Mouse (Mus musculus) midbrain, postnatal 0 days (tissue): ENCODE data around the gene Ergic1. TPM values are rescaled to one million over a fixed set of nuclear protein-coding genes. Genes with fewer than 3 reads are reported as not detected.

Experiments used
- ATAC-seq: fragments of 200-750 bp; cut with Nextera tagmentation; 2 replicates; pipeline ENCODE4 v1.8.0; 2017; ENCODE audit warnings: moderate number of reproducible peaks, mild to moderate bottlenecking, moderate TSS enrichment, moderate library complexity; ENCODE audit not compliant: low FRiP score
- DNase-seq: peaks from one replicate; pipeline ENCODE4 v3.0.0-alpha.2; 2015; ENCODE audit warnings: low spot score
- H3K27ac ChIP-seq: fragments of 300-500 bp; sonication (generic); 2 replicates; pipeline ENCODE4 v1.5.1; 2014; ENCODE audit warnings: low read depth, mild to moderate bottlenecking, low read length, mixed read lengths
- H3K27me3 ChIP-seq: fragments of 300-500 bp; sonication (generic); 2 replicates; pipeline ENCODE4 v1.6.1; 2014; ENCODE audit warnings: low read length, control low read depth, mixed read lengths; ENCODE audit not compliant: insufficient read depth
- H3K36me3 ChIP-seq: fragments of 300-500 bp; sonication (generic); 2 replicates; pipeline ENCODE4 v1.6.1; 2014; ENCODE audit warnings: low read length, control low read depth, mixed read lengths; ENCODE audit not compliant: insufficient read depth
- H3K4me1 ChIP-seq: fragments of 300-500 bp; sonication (generic); 2 replicates; pipeline ENCODE4 v1.6.1; 2014; ENCODE audit warnings: mild to moderate bottlenecking, control low read depth, antibody characterized with exemption, low read length, mixed read lengths; ENCODE audit not compliant: insufficient read depth
- H3K4me2 ChIP-seq: fragments of 300-500 bp; sonication (generic); 2 replicates; pipeline ENCODE4 v1.6.1; 2014; ENCODE audit warnings: low read depth, mild to moderate bottlenecking, low read length, mixed read lengths; ENCODE audit not compliant: poor library complexity, severe bottlenecking
- H3K4me3 ChIP-seq: fragments of 300-500 bp; sonication (generic); 2 replicates; pipeline ENCODE4 v1.5.1; 2014; ENCODE audit warnings: low read depth, mild to moderate bottlenecking, low read length, moderate library complexity
- H3K9ac ChIP-seq: fragments of 300-500 bp; sonication (generic); replicated peaks from 2 replicates; pipeline ENCODE4 v1.6.1; 2014; ENCODE audit warnings: mild to moderate bottlenecking, low read length, moderate library complexity, mixed read lengths; ENCODE audit not compliant: poor library complexity, severe bottlenecking
- H3K9me3 ChIP-seq: fragments of 300-500 bp; sonication (generic); 2 replicates; pipeline ENCODE4 v1.6.1; 2016; ENCODE audit warnings: low read length, control low read depth
- CTCF ChIP-seq: IDR thresholded peaks from 2 replicates; pipeline ENCODE4 v1.5.1; 2016; ENCODE audit warnings: antibody characterized with exemption, mild to moderate bottlenecking
- whole genome bisulfite sequencing: fragments of 180-500 bp; shearing (Covaris S2); extraction: QIAGEN DNeasy Blood & Tissue Kit; methylation state at CpG from one replicate; pipeline ENCODE4 v1.1.7; 2014; 5-methylcytosine and 5-hydroxymethylcytosine counted together
- polyA plus RNA-seq: library from polyadenylated mRNA; unstranded; fragments of >200 nt; fragmentation: Nextera tagmentation; extraction: Ambion mirVana; gene quantifications from 2 replicates; pipeline ENCODE4 v1.2.1, GENCODE M21; 2015
- total RNA-seq: library from RNA; depleted of rRNA; stranded (reverse); fragments of >200 nt; gene quantifications from 2 replicates; pipeline ENCODE4 v1.2.3, GENCODE M21; 2014

Ergic1 gene
- total and polyA plus RNA-seq, 2 experiments from 2014 or later = 99.6 to 216 TPM

GRCm38 (mm10) chr17:26650451-26651363 is 89.4 kb downstream of the Ergic1 start:
- no peak overlapping the region for H3K4me2 ChIP-seq
- TF ChIP-seq CTCF = peak; percentile 56
- DNase-seq = peak; percentile 36
- WGBS = 78% methylated on average over 14 of the region's 14 CpGs
- peak overlapping the region; percentile 38 for H3K27ac ChIP-seq
- H3K4me3 ChIP-seq = no peak overlapping the region
- no peaks in the 10 kb centered on the region for H3K9me3 ChIP-seq
- H3K36me3 ChIP-seq = peaks cover 34% of the 10 kb centered on the region
- no peaks in the 10 kb centered on the region for H3K4me1 ChIP-seq
- no peak overlapping the region for H3K9ac ChIP-seq
- no peak for ATAC-seq
- H3K27me3 ChIP-seq = no peaks in the 10 kb centered on the region

DNA sequence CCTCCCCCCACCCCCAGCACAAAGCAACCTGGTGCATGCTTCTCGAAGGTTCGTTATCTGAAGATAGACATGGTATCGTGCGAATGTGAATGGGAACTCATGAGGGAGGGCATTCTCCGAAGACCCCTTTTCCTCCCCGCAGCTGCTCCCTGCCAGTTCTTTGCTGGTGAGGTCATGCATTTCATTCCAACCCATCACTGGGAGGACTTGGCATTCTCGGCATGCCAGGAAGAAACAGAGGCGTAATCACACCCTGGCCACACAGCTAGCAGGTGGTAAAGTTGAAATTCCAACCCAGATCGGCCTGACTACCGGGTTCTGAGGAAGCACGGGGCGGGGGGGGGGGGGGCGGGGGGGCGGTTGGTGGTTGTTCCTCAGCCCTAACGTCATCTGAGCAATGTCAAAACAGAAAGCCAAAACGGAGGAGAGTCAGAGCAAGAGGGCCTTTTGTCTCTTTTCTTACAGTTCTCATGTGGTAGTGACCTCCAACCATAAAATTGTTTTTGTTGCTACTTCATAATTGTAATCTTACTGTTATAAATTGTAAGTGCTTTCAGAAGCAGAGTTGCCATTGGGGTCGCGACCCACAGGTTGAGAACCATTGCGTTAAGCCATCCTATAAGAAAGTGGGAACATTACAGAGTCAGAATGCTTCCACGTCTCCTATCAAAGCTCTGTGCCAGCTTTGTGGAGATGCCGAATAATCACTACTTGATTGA is 97.7 kb downstream of the Ergic1 start:
- WGBS = 37% methylated on average over 20 of the region's 21 CpGs
- no peak for TF ChIP-seq CTCF
- no peak overlapping the region for H3K27ac ChIP-seq
- H3K9ac ChIP-seq = no peak overlapping the region
- no peaks in the 10 kb centered on the region for H3K27me3 ChIP-seq
- H3K4me3 ChIP-seq = no peak overlapping the region
- ATAC-seq = no peak
- peaks cover 9% of the 10 kb centered on the region; the same call in 1 of the 2 replicates for H3K4me1 ChIP-seq
- DNase-seq = no peak
- peaks cover 22% of the 10 kb centered on the region for H3K36me3 ChIP-seq
- H3K9me3 ChIP-seq = no peaks in the 10 kb centered on the region
- H3K4me2 ChIP-seq = no peak overlapping the region

DNA sequence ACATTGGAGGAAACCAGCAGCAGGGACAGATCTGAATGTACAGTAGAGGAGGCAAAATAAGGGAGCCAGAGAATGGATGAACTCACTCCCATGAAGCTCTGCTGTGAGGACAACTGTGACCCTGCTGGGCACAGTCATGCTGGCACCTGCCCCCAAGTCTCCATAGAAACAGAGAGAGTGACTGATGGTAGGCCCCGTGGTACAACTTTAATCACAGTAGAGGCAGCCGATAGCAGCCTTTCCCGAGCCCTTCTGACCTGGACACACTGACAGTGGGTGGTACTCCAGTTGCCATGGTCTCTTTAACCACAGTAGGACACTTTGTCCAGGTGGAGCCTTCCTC is 98.3 kb downstream of the Ergic1 start:
- H3K9ac ChIP-seq = no peak overlapping the region
- no peak for TF ChIP-seq CTCF
- H3K36me3 ChIP-seq = peaks cover 19% of the 10 kb centered on the region
- no peak overlapping the region for H3K4me3 ChIP-seq
- H3K4me2 ChIP-seq = no peak overlapping the region
- peaks cover 9% of the 10 kb centered on the region; the same call in 1 of the 2 replicates for H3K4me1 ChIP-seq
- no peaks in the 10 kb centered on the region for H3K9me3 ChIP-seq
- no peak for ATAC-seq
- H3K27ac ChIP-seq = no peak overlapping the region
- H3K27me3 ChIP-seq = no peaks in the 10 kb centered on the region
- WGBS = 51% methylated on average over 3 of the region's 3 CpGs
- no peak for DNase-seq

DNA sequence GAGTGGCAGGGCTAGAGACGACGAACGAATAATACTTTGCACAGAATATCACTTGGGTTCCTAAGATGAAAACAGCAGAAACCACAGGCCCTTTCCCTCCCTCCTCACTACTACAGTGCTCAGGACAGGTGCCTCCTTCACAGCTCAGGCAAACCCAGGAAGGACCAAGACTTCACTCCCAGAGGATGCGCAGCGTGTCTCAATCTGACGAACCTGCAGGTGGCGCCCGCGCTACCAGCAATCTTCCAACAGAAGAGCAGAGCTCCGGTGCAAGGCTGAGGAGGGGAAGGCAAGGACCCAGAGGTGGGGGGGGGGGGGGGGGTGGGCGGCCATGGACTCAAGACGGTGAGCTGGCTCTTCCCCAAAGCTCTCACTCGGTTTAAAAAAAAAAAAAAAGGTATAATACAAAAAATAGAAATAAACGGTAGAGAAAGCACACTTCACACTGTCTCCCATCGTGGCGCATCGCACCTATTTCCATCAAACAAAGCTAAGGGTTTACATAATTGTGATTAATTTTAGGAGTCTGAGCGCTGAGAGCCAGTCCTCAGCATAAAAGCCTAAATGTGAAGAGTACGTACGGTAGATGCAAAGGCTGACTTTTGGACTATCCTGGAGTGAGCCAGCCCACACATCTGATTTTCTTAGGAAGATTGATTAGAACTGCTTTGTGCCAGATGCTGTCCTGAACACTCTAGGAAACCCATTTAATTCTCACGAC is 99.1 kb downstream of the Ergic1 start:
- Histone ChIP-seq H3K36me3 (peaks cover 13% of the 10 kb centered on the region), H3K4me2 (peak overlapping the region; percentile 30), H3K27me3 (no peaks in the 10 kb centered on the region), H3K4me3 (no peak overlapping the region), H3K4me1 (peaks cover 9% of the 10 kb centered on the region; the same call in 1 of the 2 replicates), H3K9ac (peak overlapping the region; percentile 29; the same call in 1 of the 2 replicates), H3K9me3 (no peaks in the 10 kb centered on the region), H3K27ac (no peak overlapping the region)
- ATAC-seq (peak; percentile 57; the same call in 1 of the 2 replicates), DNase-seq (peak; percentile 88)
- TF ChIP-seq CTCF = peak; percentile 84
- WGBS = 24% methylated on average over 20 of the region's 21 CpGs

DNA sequence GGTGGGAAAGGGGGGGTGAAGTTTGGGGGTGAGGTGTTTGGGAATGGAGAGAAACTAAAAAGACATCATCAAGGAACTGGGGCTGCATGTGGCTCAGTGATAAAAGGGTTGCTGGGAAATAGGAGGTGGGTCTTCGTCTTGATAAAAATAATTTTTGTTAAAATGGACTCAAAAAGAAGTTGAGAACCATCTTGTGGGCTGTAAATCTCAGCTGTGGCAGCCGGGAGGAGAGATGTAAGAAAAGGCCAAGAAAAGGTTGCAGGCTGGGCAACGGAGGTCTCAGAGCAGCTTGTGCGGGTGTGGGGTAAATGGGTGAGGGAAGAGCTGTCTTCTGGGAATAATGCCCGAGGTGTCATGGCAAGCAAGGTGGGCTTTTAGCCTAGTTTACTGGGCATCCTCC is 100.9 kb downstream of the Ergic1 start:
- H3K9me3 ChIP-seq = no peaks in the 10 kb centered on the region
- peaks cover 9% of the 10 kb centered on the region; the same call in 1 of the 2 replicates for H3K4me1 ChIP-seq
- no peak for TF ChIP-seq CTCF
- H3K27ac ChIP-seq = no peak overlapping the region
- no peak overlapping the region for H3K4me3 ChIP-seq
- 85% methylated on average over 5 of the region's 5 CpGs for WGBS
- H3K36me3 ChIP-seq = peaks cover 4% of the 10 kb centered on the region; the same call in 1 of the 2 replicates
- no peak overlapping the region for H3K4me2 ChIP-seq
- no peak for DNase-seq
- ATAC-seq = no peak
- no peak overlapping the region for H3K9ac ChIP-seq
- H3K27me3 ChIP-seq = no peaks in the 10 kb centered on the region
